Mouse (Mus musculus): Measurements from ENCODE around the gene Lrch1.

DNA sequence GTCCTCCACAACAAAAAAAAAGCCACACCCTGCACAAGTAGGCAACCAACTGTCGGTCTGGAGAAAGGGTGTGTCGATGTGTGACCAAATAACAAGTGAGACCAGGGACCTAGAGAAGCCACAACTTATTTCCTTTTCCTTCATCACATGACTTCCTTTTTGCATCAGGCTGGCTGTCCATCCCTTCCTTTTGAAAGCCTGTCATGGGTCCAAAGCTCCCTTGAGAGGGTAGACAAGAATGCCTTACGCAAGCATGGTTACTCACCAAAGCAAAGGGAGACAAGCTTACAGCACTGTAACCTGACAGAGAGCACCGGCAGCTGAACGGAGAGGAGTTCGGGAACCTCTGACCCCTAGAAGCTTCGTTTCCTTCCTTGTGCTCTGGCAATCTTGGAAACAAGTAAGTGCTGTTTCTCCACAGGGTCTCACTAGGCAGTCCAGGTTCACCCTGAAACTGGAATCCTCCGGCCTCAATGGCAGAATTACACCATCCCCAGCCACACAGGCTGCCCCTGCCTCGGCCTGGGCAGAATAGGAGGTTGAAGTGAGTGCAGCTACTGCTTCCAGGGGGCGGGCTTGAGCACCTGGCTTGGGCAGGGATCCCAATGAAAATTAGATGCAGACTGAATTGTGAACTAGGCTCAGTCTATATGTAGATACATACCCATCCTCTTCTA is 150.2 kb downstream of the Lrch1 start:
- TF ChIP-seq CHD2 (IDR thresholded peaks at IDR 0.05; ENCODE audit: low read depth, low read length) (no peak), HCFC1 (IDR thresholded peaks at IDR 0.05; ENCODE audit: borderline replicate concordance, insufficient read depth, low read length) (no peak), ZC3H11A (IDR thresholded peaks at IDR 0.05; ENCODE audit: borderline replicate concordance, low read depth, low read length) (no peak), ZNF384 (IDR thresholded peaks at IDR 0.05; ENCODE audit: low read depth, low read length) (no peak), MAFK (IDR thresholded peaks at IDR 0.05; ENCODE audit: insufficient read depth, low read depth, low read length) (no peak)

All from ES-E14 (cell line).